Mouse (Mus musculus) MEL (cell line): ENCODE measurements at regions not wholly inside any gene's neighbourhood (a gene's known extent, or its start where the extent isn't known, plus 50 kb on each side); places are given as distances from the start of the nearest gene placed in this dataset.
A peak's percentile ranks its signal among the peaks of the same experiment; 100 is the strongest.

Experiments
- DNase-seq: peaks from one replicate; pipeline ENCODE4 v3.0.0; 2011; ENCODE audit warnings: low read depth, low spot score
- H3K27ac ChIP-seq: 2 replicates; pipeline ENCODE4 v1.5.1; 2012; ENCODE audit warnings: low read depth, mild to moderate bottlenecking, control low read depth, low read length, moderate library complexity; ENCODE audit not compliant: control insufficient read depth
- H3K27me3 ChIP-seq, 2 experiments: fragments of 150-350 bp in 1 of 2; sonication (generic) in 1 of 2; 2 replicates each; pipeline ENCODE4 v1.6.1; 2012; ENCODE audit warnings: low read length in 2 of 2, mild to moderate bottlenecking in 2 of 2, improper control_type of control experiment in 1 of 2, moderate library complexity in 1 of 2; ENCODE audit not compliant: insufficient read depth in 2 of 2, control insufficient read depth in 1 of 2
- H3K36me3 ChIP-seq, 2 experiments: 2 replicates each; pipeline ENCODE4 v1.6.1; 2012 to 2014; ENCODE audit warnings: low read length in 2 of 2, improper control_type of control experiment in 1 of 2, inconsistent platforms in 1 of 2, mild to moderate bottlenecking in 1 of 2; ENCODE audit not compliant: insufficient read depth in 2 of 2, control insufficient read depth in 1 of 2
- H3K4me1 ChIP-seq, 2 experiments: fragments of 150-350 bp in 1 of 2; sonication (generic) in 1 of 2; 2 replicates each; pipeline ENCODE4 v1.6.1; 2012; ENCODE audit warnings: low read length in 2 of 2, improper control_type of control experiment in 1 of 2, mild to moderate bottlenecking in 1 of 2; ENCODE audit not compliant: insufficient read depth in 2 of 2, control insufficient read depth in 1 of 2
- H3K4me3 ChIP-seq, 2 experiments: fragments of 150-350 bp in 1 of 2; sonication (generic) in 1 of 2; 2 replicates each; pipeline ENCODE4 v1.5.1; 2012; ENCODE audit warnings: low read depth in 2 of 2, low read length in 2 of 2, mild to moderate bottlenecking in 2 of 2, moderate library complexity in 2 of 2, control low read depth in 1 of 2, improper control_type of control experiment in 1 of 2; ENCODE audit not compliant: control insufficient read depth in 1 of 2, insufficient read depth in 1 of 2
- H3K79me2 ChIP-seq: 2 replicates; pipeline ENCODE4 v1.6.1; 2012; ENCODE audit warnings: mild to moderate bottlenecking, low read length, moderate library complexity; ENCODE audit not compliant: control insufficient read depth, poor library complexity, insufficient read depth
- H3K9ac ChIP-seq: 2 replicates; pipeline ENCODE4 v1.6.1; 2012; ENCODE audit warnings: low read depth, mild to moderate bottlenecking, control low read depth, low read length, moderate library complexity; ENCODE audit not compliant: control insufficient read depth, poor library complexity, severe bottlenecking
- H3K9me3 ChIP-seq: fragments of 150-350 bp; sonication (generic); replicated peaks from 2 replicates; pipeline ENCODE4 v1.6.1; 2012; ENCODE audit warnings: mild to moderate bottlenecking, low read length, improper control_type of control experiment, moderate library complexity; ENCODE audit not compliant: insufficient read depth
- BHLHE40 ChIP-seq: IDR thresholded peaks from 2 replicates; pipeline ENCODE4 v1.6.1; 2012; ENCODE audit warnings: low read depth, mild to moderate bottlenecking, inconsistent platforms, low read length, improper control_type of control experiment, borderline replicate concordance
- E2F4 ChIP-seq: IDR thresholded peaks from 2 replicates; pipeline ENCODE4 v1.6.1; 2011; ENCODE audit warnings: low read depth, low read length, improper control_type of control experiment, borderline replicate concordance
- EP300 ChIP-seq, 2 experiments: IDR thresholded peaks; 2 replicates each; pipeline ENCODE4 v1.6.1; 2011; ENCODE audit warnings: improper control_type of control experiment in 2 of 2, low read length in 2 of 2, low read depth in 1 of 2, mild to moderate bottlenecking in 1 of 2
- ETS1 ChIP-seq: IDR thresholded peaks from 2 replicates; pipeline ENCODE4 v1.6.1; 2012; ENCODE audit warnings: low read depth, mild to moderate bottlenecking, inconsistent platforms, low read length, improper control_type of control experiment, moderate library complexity
- HCFC1 ChIP-seq: IDR thresholded peaks from 2 replicates; pipeline ENCODE4 v1.6.1; 2012; ENCODE audit warnings: low read depth, mild to moderate bottlenecking, inconsistent platforms, low read length, improper control_type of control experiment, moderate library complexity
- KAT2A ChIP-seq: conservative IDR thresholded peaks from 2 replicates; pipeline ENCODE4 v1.6.1; 2012; ENCODE audit warnings: low read depth, low read length, improper control_type of control experiment, inconsistent platforms
- MAFK ChIP-seq: IDR thresholded peaks from 2 replicates; pipeline ENCODE4 v1.6.1; 2011; ENCODE audit warnings: low read depth, mild to moderate bottlenecking, low read length, improper control_type of control experiment, borderline replicate concordance
- MAZ ChIP-seq: IDR thresholded peaks from 2 replicates; pipeline ENCODE4 v1.6.1; 2012; ENCODE audit warnings: low read depth, mild to moderate bottlenecking, inconsistent platforms, low read length, improper control_type of control experiment
- NRF1 ChIP-seq: IDR thresholded peaks from 2 replicates; pipeline ENCODE4 v1.6.1; 2014; ENCODE audit warnings: low read depth, mild to moderate bottlenecking, inconsistent platforms, low read length, improper control_type of control experiment, moderate library complexity; ENCODE audit not compliant: poor library complexity, insufficient read depth, severe bottlenecking
- POLR2AphosphoS5 ChIP-seq: IDR thresholded peaks from 2 replicates; pipeline ENCODE4 v1.6.1; 2012; ENCODE audit warnings: low read depth, borderline replicate concordance, mild to moderate bottlenecking, inconsistent platforms, low read length, moderate library complexity, mixed read lengths
- SIN3A ChIP-seq: IDR thresholded peaks from 2 replicates; pipeline ENCODE4 v1.6.1; 2012; ENCODE audit warnings: low read length, improper control_type of control experiment, inconsistent platforms
- SMC3 ChIP-seq: IDR thresholded peaks from 2 replicates; pipeline ENCODE4 v1.6.1; 2011; ENCODE audit warnings: low read depth, low read length, improper control_type of control experiment
- TAL1 ChIP-seq: IDR thresholded peaks from 2 replicates; pipeline ENCODE4 v1.6.1; 2012; ENCODE audit warnings: mild to moderate bottlenecking, inconsistent platforms, low read length, moderate library complexity, mixed read lengths
- TBP ChIP-seq: IDR thresholded peaks from 2 replicates; pipeline ENCODE4 v1.8.0; 2011; ENCODE audit warnings: low read depth, low read length, improper control_type of control experiment
- USF2 ChIP-seq, 2 experiments: IDR thresholded peaks; 2 replicates each; pipeline ENCODE4 v1.6.1; 2011 to 2012; ENCODE audit warnings: improper control_type of control experiment in 2 of 2, low read length in 2 of 2, borderline replicate concordance in 1 of 2, inconsistent platforms in 1 of 2, low read depth in 1 of 2, mild to moderate bottlenecking in 1 of 2; ENCODE audit not compliant: insufficient read depth in 1 of 2
- ZNF384 ChIP-seq: IDR thresholded peaks from 2 replicates; pipeline ENCODE4 v1.6.1; 2012; ENCODE audit warnings: low read depth, mild to moderate bottlenecking, inconsistent platforms, low read length, improper control_type of control experiment

DNA sequence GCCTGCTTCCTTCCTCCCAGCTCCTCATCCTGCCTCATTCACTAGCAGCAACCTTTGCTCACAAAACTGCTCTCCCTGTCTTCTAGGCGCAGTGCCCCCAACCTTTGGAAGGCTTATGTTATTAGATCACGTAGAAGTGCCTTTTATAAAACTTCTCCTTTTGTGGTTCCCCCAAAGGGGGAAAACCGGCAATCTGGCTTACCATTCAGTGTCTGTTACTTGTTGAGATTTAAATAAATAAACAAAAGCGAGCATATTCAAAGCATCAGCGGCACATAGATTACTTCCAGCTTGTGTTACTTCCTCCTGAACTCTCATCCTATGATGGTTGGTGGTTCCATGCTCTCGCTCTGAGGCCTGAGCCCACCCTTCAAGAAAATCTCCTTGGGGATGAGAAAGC, 312.5 kb downstream of the Pten start:
- no peak for DNase-seq
- no peak overlapping the region for H3K4me3 ChIP-seq
- H3K27me3 ChIP-seq, result no peaks in the 10 kb centered on the region; a peak in 1 of 4 replicates
- H3K36me3 ChIP-seq, result peaks cover 0 to 5% of the 10 kb centered on the region in 2 experiments; a peak in 2 of 4 replicates
- peaks cover 6% of the 10 kb centered on the region in 2 experiments; a peak in 3 of 4 replicates for H3K4me1 ChIP-seq
- H3K9ac ChIP-seq, result no peak overlapping the region
- no peaks in the 10 kb centered on the region for H3K9me3 ChIP-seq
- TF ChIP-seq EP300 (IDR thresholded peaks at IDR 0.05; ENCODE audit: low read depth in 1 of 2, low read length in 2 of 2) (no peak), E2F4 (no peak)
- H3K27ac ChIP-seq, result no peak overlapping the region
- no peaks in the 10 kb centered on the region for H3K79me2 ChIP-seq

DNA sequence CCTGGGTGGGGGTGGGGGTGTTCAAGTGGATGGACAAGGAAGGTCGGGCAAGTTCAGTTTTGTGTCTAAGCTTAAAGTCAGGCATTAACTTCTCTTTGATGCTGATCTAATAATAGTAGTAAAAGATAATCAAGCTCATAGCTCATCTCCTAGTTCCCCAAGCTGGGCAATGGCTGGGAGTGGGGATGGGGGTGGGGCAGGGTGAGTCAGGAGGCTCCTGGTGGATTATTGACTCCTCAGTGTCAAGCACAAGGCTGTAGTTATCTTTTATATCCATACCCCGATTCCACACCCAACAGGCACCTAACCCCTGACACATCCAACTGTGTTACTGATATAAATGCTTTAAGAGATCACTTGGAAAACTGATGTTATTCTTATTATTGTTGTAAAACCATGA, 315.0 kb downstream of the Pten start:
- no peak for TF ChIP-seq BHLHE40
- TF ChIP-seq EP300 (IDR thresholded peaks at IDR 0.05; ENCODE audit: low read depth in 1 of 2, low read length in 2 of 2), result 0 out of 4 replicates have a peak, but pooled peaks of 1 of the 2 experiments have one; percentile 17

DNA sequence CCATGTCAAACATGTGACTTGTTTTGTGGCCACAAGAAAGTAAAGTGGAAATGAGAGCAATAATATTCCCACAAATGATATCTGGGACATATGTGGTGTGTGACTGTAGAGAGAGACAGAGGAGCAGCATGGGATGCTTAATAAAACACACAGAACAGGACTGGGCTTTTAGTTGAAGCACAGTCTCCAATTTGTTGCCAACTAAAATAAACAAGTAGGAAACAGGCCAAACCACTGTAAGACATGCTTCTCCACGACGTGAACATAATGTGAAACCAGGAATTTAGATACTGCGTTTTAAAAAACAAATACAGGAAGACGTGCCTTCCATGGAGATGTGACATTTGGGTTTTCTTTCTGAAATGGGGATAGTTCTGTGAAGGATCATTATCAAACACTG, 317.2 kb downstream of the Rnls start:
- Histone ChIP-seq H3K9me3 (no peaks in the 10 kb centered on the region), H3K36me3 (peaks cover 0 to 12% of the 10 kb centered on the region in 2 experiments; a peak in 2 of 4 replicates), H3K9ac (no peak overlapping the region), H3K4me1 (peaks cover 6 to 16% of the 10 kb centered on the region in 2 experiments), H3K79me2 (no peaks in the 10 kb centered on the region), H3K27ac (no peak overlapping the region), H3K4me3 (no peak overlapping the region), H3K27me3 (no peaks in the 10 kb centered on the region)
- DNase-seq, result no peak
- TF ChIP-seq USF2 (IDR thresholded peaks at IDR 0.05; ENCODE audit: borderline replicate concordance in 1 of 2, insufficient read depth in 1 of 2, low read depth in 1 of 2, low read length in 2 of 2) (no peak), MAZ (no peak), E2F4 (no peak), NRF1 (no peak), ZNF384 (no peak), HCFC1 (no peak), KAT2A (no peak), MAFK (no peak), TAL1 (no peak), SIN3A (no peak), ETS1 (no peak), TBP (no peak), POLR2AphosphoS5 (no peak), SMC3 (no peak)

More for the DNA sequence above, 315.0 kb downstream of the Pten start:
- Histone ChIP-seq H3K36me3 (peaks cover 0 to 5% of the 10 kb centered on the region in 2 experiments; a peak in 2 of 4 replicates), H3K4me3 (no peak overlapping the region), H3K9me3 (no peaks in the 10 kb centered on the region), H3K4me1 (peaks cover 6% of the 10 kb centered on the region in 2 experiments), H3K9ac (no peak overlapping the region), H3K79me2 (no peaks in the 10 kb centered on the region), H3K27ac (no peak overlapping the region), H3K27me3 (no peaks in the 10 kb centered on the region)
- DNase-seq, result no peak
